Mouse (Mus musculus) liver, embryonic 14.5 days (tissue): Measurements from ENCODE around the gene Vwa3b. TPM values are rescaled to one million over a fixed set of nuclear protein-coding genes. Genes with fewer than 3 reads are reported as not detected.

Experiments
- ATAC-seq: fragments of 200-750 bp; cut with Nextera tagmentation; 2 replicates; pipeline ENCODE4 v1.8.0; 2017; ENCODE audit warnings: moderate number of reproducible peaks, mild to moderate bottlenecking, moderate library complexity; ENCODE audit not compliant: insufficient read depth
- DNase-seq, 3 experiments: peaks; one replicate each; pipeline ENCODE4 v3.0.0-alpha.2; 2012 to 2013; ENCODE audit warnings: low read depth in 3 of 3, low spot score in 3 of 3
- H3K27ac ChIP-seq: fragments of 300-500 bp; sonication (generic); 2 replicates; pipeline ENCODE4 v1.5.1; 2014; ENCODE audit warnings: moderate library complexity, mild to moderate bottlenecking, control low read depth, inconsistent platforms
- H3K27me3 ChIP-seq: fragments of 300-500 bp; sonication (generic); 2 replicates; pipeline ENCODE4 v1.6.1; 2014; ENCODE audit warnings: mild to moderate bottlenecking, low read length, moderate library complexity; ENCODE audit not compliant: control insufficient read depth, insufficient read depth
- H3K36me3 ChIP-seq: fragments of 300-500 bp; sonication (generic); replicated peaks from 2 replicates; pipeline ENCODE4 v1.6.1; 2014; ENCODE audit warnings: low read depth; ENCODE audit not compliant: control insufficient read depth, insufficient read depth
- H3K4me1 ChIP-seq, 2 experiments: fragments of 200-500 bp in 1 of 2; fragments of 300-500 bp in 1 of 2; sonication (generic) in 1 of 2; replicated peaks; 2 replicates each; pipeline ENCODE4 v1.6.1; 2012 to 2014; ENCODE audit warnings: antibody characterized with exemption in 1 of 2, inconsistent platforms in 1 of 2, low read length in 1 of 2; ENCODE audit not compliant: control insufficient read depth in 2 of 2, insufficient read depth in 2 of 2
- H3K4me2 ChIP-seq: fragments of 300-500 bp; sonication (generic); 2 replicates; pipeline ENCODE4 v1.6.1; 2014; ENCODE audit warnings: low read depth, mild to moderate bottlenecking, control low read depth, moderate library complexity
- H3K4me3 ChIP-seq, 2 experiments: fragments of 200-500 bp in 1 of 2; fragments of 300-500 bp in 1 of 2; sonication (generic) in 1 of 2; 2 replicates each; pipeline ENCODE4 v1.5.1; 2012 to 2014; ENCODE audit warnings: low read depth in 2 of 2, low read length in 2 of 2, mild to moderate bottlenecking in 2 of 2, control low read depth in 1 of 2, inconsistent platforms in 1 of 2, moderate library complexity in 1 of 2; ENCODE audit not compliant: insufficient read depth in 1 of 2
- H3K9ac ChIP-seq: fragments of 300-500 bp; sonication (generic); replicated peaks from 2 replicates; pipeline ENCODE4 v1.6.1; 2014; ENCODE audit warnings: mild to moderate bottlenecking, control low read depth, moderate library complexity
- H3K9me3 ChIP-seq: fragments of 300-500 bp; sonication (generic); 2 replicates; pipeline ENCODE4 v1.6.1; 2016; ENCODE audit warnings: low read length, mixed read lengths; ENCODE audit not compliant: control insufficient read depth
- CTCF ChIP-seq: IDR thresholded peaks from 2 replicates; pipeline ENCODE4 v1.5.1; 2016; ENCODE audit warnings: antibody characterized with exemption, low read depth, control low read depth
- EP300 ChIP-seq: IDR thresholded peaks from 2 replicates; pipeline ENCODE4 v1.6.1; 2016; ENCODE audit warnings: antibody characterized with exemption, low read depth
- WGBS: fragments of 180-500 bp; shearing (Covaris S2); extraction: QIAGEN DNeasy Blood & Tissue Kit; methylation state at CpG from one replicate; pipeline ENCODE4 v1.1.7; 2014; ENCODE audit not compliant: insufficient replicate concordance; 5-methylcytosine and 5-hydroxymethylcytosine counted together
- polyA plus RNA-seq, 2 experiments: library from polyadenylated mRNA; depleted of rRNA in 1 of 2; stranded (reverse) in 1 of 2; unstranded in 1 of 2; fragments of >200 nt; fragmentation: Nextera tagmentation in 1 of 2; extraction: Ambion mirVana in 1 of 2; gene quantifications; 2 replicates each; pipeline versions ENCODE4 v1.2.1 to v1.2.3; 2012 to 2014

The Vwa3b gene
- polyA plus RNA-seq, 2 experiments = not detected

GRCm38 (mm10) chr1:37060856-37061255, 34.5 kb downstream of the Vwa3b start:
- Histone ChIP-seq H3K9ac (no peak overlapping the region), H3K4me1 (no peaks in the 10 kb centered on the region), H3K27me3 (no peaks in the 10 kb centered on the region), H3K4me2 (no peak overlapping the region), H3K9me3 (no peaks in the 10 kb centered on the region), H3K36me3 (no peaks in the 10 kb centered on the region), H3K27ac (no peak overlapping the region), H3K4me3 (no peak overlapping the region)
- DNase-seq (no peak), ATAC-seq (no peak)
- TF ChIP-seq CTCF = no peak
- TF ChIP-seq EP300 = no peak
- 67% methylated on average over 5 of the region's 5 CpGs for WGBS

- no peaks in the 10 kb centered on the region for H3K4me1 ChIP-seq
- no peaks in the 10 kb centered on the region for H3K9me3 ChIP-seq
- no peaks in the 10 kb centered on the region for H3K36me3 ChIP-seq
- DNase-seq (no peak), ATAC-seq (no peak)
- 52% methylated on average over 5 of the region's 5 CpGs for WGBS
- TF ChIP-seq EP300 = no peak
- no peak for TF ChIP-seq CTCF
- H3K4me2 ChIP-seq = no peak overlapping the region
- H3K27me3 ChIP-seq = no peaks in the 10 kb centered on the region
- H3K27ac ChIP-seq = no peak overlapping the region
- H3K9ac ChIP-seq = no peak overlapping the region
- H3K4me3 ChIP-seq = no peak overlapping the region
Measured at GRCm38 (mm10) chr1:37063053-37063452, 36.7 kb downstream of the Vwa3b start.

GRCm38 (mm10) chr1:37063841-37064240, 37.4 kb downstream of the Vwa3b start:
- no peak for DNase-seq
- no peak for ATAC-seq
- Histone ChIP-seq H3K9me3 (no peaks in the 10 kb centered on the region), H3K27me3 (no peaks in the 10 kb centered on the region), H3K4me1 (no peaks in the 10 kb centered on the region), H3K9ac (no peak overlapping the region), H3K4me3 (no peak overlapping the region), H3K4me2 (no peak overlapping the region), H3K27ac (no peak overlapping the region), H3K36me3 (no peaks in the 10 kb centered on the region)
- WGBS = 61% methylated on average over 4 of the region's 4 CpGs
- TF ChIP-seq CTCF = no peak
- no peak for TF ChIP-seq EP300

GRCm38 (mm10) chr1:37065658-37066412, 39.4 kb downstream of the Vwa3b start:
- no peak overlapping the region for H3K9ac ChIP-seq
- H3K4me2 ChIP-seq = no peak overlapping the region
- DNase-seq (no peak), ATAC-seq (no peak)
- H3K27me3 ChIP-seq = no peaks in the 10 kb centered on the region
- no peak overlapping the region for H3K27ac ChIP-seq
- no peaks in the 10 kb centered on the region for H3K36me3 ChIP-seq
- TF ChIP-seq CTCF (no peak), EP300 (no peak)
- H3K4me3 ChIP-seq = no peak overlapping the region
- 67% methylated on average over 11 of the region's 11 CpGs for WGBS
- no peaks in the 10 kb centered on the region for H3K9me3 ChIP-seq
- no peaks in the 10 kb centered on the region for H3K4me1 ChIP-seq

- H3K27ac ChIP-seq = no peak overlapping the region
- no peaks in the 10 kb centered on the region for H3K4me1 ChIP-seq
- ATAC-seq (no peak), DNase-seq (no peak)
- no peak overlapping the region for H3K4me2 ChIP-seq
- no peak overlapping the region for H3K9ac ChIP-seq
- 78% methylated on average over 7 of the region's 7 CpGs for WGBS
- no peak for TF ChIP-seq EP300
- no peak for TF ChIP-seq CTCF
- no peak overlapping the region for H3K4me3 ChIP-seq
- no peaks in the 10 kb centered on the region for H3K27me3 ChIP-seq
- no peaks in the 10 kb centered on the region for H3K9me3 ChIP-seq
- no peaks in the 10 kb centered on the region for H3K36me3 ChIP-seq
Measured at GRCm38 (mm10) chr1:37075759-37076158, 49.4 kb downstream of the Vwa3b start.
